39 mouse cellular contexts compared by ENCODE assay signal in the genomic region with DNA sequence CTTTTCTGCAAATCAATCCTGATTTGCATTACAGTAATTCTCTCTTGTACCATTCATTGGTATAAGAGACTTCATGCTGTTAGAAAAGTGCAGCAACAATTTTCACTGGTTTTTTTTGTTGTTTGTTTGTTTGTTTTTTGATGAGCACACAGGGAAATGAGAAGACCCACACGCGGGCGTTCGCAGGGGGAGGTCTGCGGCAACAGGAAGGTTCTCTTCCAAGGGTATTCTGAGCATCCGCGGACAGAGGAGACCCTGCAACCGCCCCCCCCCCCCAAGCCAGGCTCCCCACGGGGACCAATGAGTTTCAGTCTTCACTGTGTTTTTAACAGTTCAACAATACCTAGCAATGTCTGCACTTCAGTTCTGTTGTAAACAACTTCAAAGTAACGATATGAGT. TPM values are rescaled to one million over a fixed set of nuclear protein-coding genes. Genes with fewer than 3 reads are reported as not detected.
"Had no signal": no experiment of that assay in that cellular context is flagged by ENCODE, and none has a peak within 500 bp of the region (broad histone marks: within the 10 kb centered on the region; RNA-seq: fewer than 3 reads in every experiment).

No protein-coding gene starts in this region.

- H3K36me3 ChIP-seq: limb, embryonic 10.5 days; limb, embryonic 12.5 days; limb, embryonic 13.5 days; limb, embryonic 15.5 days; liver, embryonic 12.5 days; liver, embryonic 13.5 days; liver, embryonic 15.5 days; lung, embryonic 15.5 days; midbrain, embryonic 10.5 days; midbrain, embryonic 12.5 days; midbrain, embryonic 13.5 days; midbrain, embryonic 15.5 days; neural tube, embryonic 12.5 days had no signal

- DNase-seq: left cerebral cortex, postnatal 4 days; liver; liver, embryonic 13.5 days; liver, postnatal 0 days; lung, adult 18-20 months; lung, adult 2 months; lung, embryonic 14.5 days; lung, postnatal 10 days; lung, postnatal 14 days; lung, postnatal 36 days; lung, postnatal 4 days; midbrain, embryonic 14.5 days had no signal

- H3K4me1 ChIP-seq: limb, embryonic 10.5 days; limb, embryonic 12.5 days; limb, embryonic 13.5 days; limb, embryonic 15.5 days; liver, embryonic 12.5 days; liver, embryonic 13.5 days; liver, embryonic 15.5 days; lung, embryonic 15.5 days; megakaryocyte, embryonic 14.5 days; midbrain, embryonic 10.5 days; midbrain, embryonic 12.5 days; midbrain, embryonic 13.5 days; midbrain, embryonic 15.5 days; neural tube, embryonic 12.5 days had no signal

- H3K9me3 ChIP-seq: limb, embryonic 10.5 days; limb, embryonic 12.5 days; limb, embryonic 13.5 days; limb, embryonic 15.5 days; liver, embryonic 12.5 days; liver, embryonic 13.5 days; liver, embryonic 15.5 days; lung, embryonic 15.5 days; megakaryocyte, embryonic 14.5 days; midbrain, embryonic 10.5 days; midbrain, embryonic 12.5 days; midbrain, embryonic 13.5 days; midbrain, embryonic 15.5 days had no signal

- H3K27ac ChIP-seq: limb, embryonic 10.5 days; limb, embryonic 12.5 days; limb, embryonic 13.5 days; limb, embryonic 15.5 days; liver, embryonic 12.5 days; liver, embryonic 13.5 days; liver, embryonic 14.5 days; liver, embryonic 15.5 days; lung, embryonic 15.5 days; macrophage; midbrain, embryonic 10.5 days; midbrain, embryonic 12.5 days; midbrain, embryonic 13.5 days; midbrain, embryonic 15.5 days; neural tube, embryonic 12.5 days had no signal

- H3K9ac ChIP-seq: limb, embryonic 12.5 days; limb, embryonic 13.5 days; limb, embryonic 15.5 days; liver, embryonic 12.5 days; liver, embryonic 13.5 days; liver, embryonic 14.5 days; liver, embryonic 15.5 days; liver, postnatal 0 days; lung, embryonic 14.5 days; lung, embryonic 15.5 days; midbrain, embryonic 12.5 days; midbrain, embryonic 13.5 days; midbrain, embryonic 15.5 days; neural tube, embryonic 12.5 days had no signal

- H3K27me3 ChIP-seq: limb, embryonic 12.5 days; limb, embryonic 13.5 days; limb, embryonic 15.5 days; liver, embryonic 12.5 days; liver, embryonic 13.5 days; liver, embryonic 15.5 days; lung, embryonic 15.5 days; megakaryocyte, embryonic 14.5 days; midbrain, embryonic 12.5 days; midbrain, embryonic 13.5 days; midbrain, embryonic 15.5 days; neural tube, embryonic 12.5 days had no signal

- H3K4me2 ChIP-seq: limb, embryonic 12.5 days; limb, embryonic 13.5 days; limb, embryonic 15.5 days; liver, embryonic 11.5 days; liver, embryonic 12.5 days; liver, embryonic 13.5 days; liver, embryonic 15.5 days; lung, embryonic 14.5 days; lung, embryonic 15.5 days; midbrain, embryonic 11.5 days; midbrain, embryonic 12.5 days; midbrain, embryonic 13.5 days; midbrain, embryonic 15.5 days; neural tube, embryonic 12.5 days had no signal

- H3K4me3 ChIP-seq: limb, embryonic 10.5 days; limb, embryonic 12.5 days; limb, embryonic 13.5 days; limb, embryonic 15.5 days; liver, embryonic 12.5 days; liver, embryonic 13.5 days; liver, embryonic 15.5 days; lung, embryonic 15.5 days; megakaryocyte, embryonic 14.5 days; midbrain, embryonic 10.5 days; midbrain, embryonic 12.5 days; midbrain, embryonic 13.5 days; midbrain, embryonic 15.5 days; myocyte; neural tube, embryonic 12.5 days had no signal

- ATAC-seq: liver, embryonic 12.5 days; liver, postnatal 0 days; lung, postnatal 0 days; midbrain, embryonic 13.5 days; midbrain, embryonic 15.5 days; midbrain, embryonic 16.5 days had no signal

RNA-seq across cellular contexts. Expression of gene Fthl17e, which starts 13.8 kb away (rescaled TPM):
- polyA plus RNA-seq: limb, embryonic 10.5 days; limb, embryonic 11.5 days; limb, embryonic 12.5 days; limb, embryonic 13.5 days; limb, embryonic 14.5 days; limb, embryonic 15.5 days; liver, adult 2 months; liver, embryonic 11.5 days; liver, embryonic 12.5 days; liver, embryonic 13.5 days; liver, embryonic 14.5 days; liver, embryonic 15.5 days; liver, embryonic 16.5 days; liver, postnatal 0 days; lung, adult 2 months; lung, embryonic 14.5 days; lung, embryonic 15.5 days; lung, embryonic 16.5 days; lung, postnatal 0 days; macrophage; midbrain, embryonic 10.5 days; midbrain, embryonic 11.5 days; midbrain, embryonic 12.5 days; midbrain, embryonic 13.5 days; midbrain, embryonic 14.5 days; midbrain, embryonic 15.5 days; midbrain, embryonic 16.5 days; midbrain, postnatal 0 days; myocyte; neural tube, embryonic 11.5 days; neural tube, embryonic 12.5 days had no signal

RNA-seq across cellular contexts. Expression of gene Fthl17d, which starts 32.9 kb away (rescaled TPM):
- polyA plus RNA-seq: limb, embryonic 10.5 days; limb, embryonic 11.5 days; limb, embryonic 12.5 days; limb, embryonic 13.5 days; limb, embryonic 14.5 days; limb, embryonic 15.5 days; liver, adult 2 months; liver, embryonic 11.5 days; liver, embryonic 12.5 days; liver, embryonic 13.5 days; liver, embryonic 14.5 days; liver, embryonic 15.5 days; liver, embryonic 16.5 days; liver, postnatal 0 days; lung, adult 2 months; lung, embryonic 14.5 days; lung, embryonic 15.5 days; lung, embryonic 16.5 days; lung, postnatal 0 days; macrophage; midbrain, embryonic 10.5 days; midbrain, embryonic 11.5 days; midbrain, embryonic 12.5 days; midbrain, embryonic 13.5 days; midbrain, embryonic 14.5 days; midbrain, embryonic 15.5 days; midbrain, embryonic 16.5 days; midbrain, postnatal 0 days; myocyte; neural tube, embryonic 11.5 days; neural tube, embryonic 12.5 days had no signal

RNA-seq across cellular contexts. Expression of gene Fthl17c, which starts 43.1 kb away (rescaled TPM):
- polyA plus RNA-seq: limb, embryonic 10.5 days; limb, embryonic 11.5 days; limb, embryonic 12.5 days; limb, embryonic 13.5 days; limb, embryonic 14.5 days; limb, embryonic 15.5 days; liver, adult 2 months; liver, embryonic 11.5 days; liver, embryonic 12.5 days; liver, embryonic 13.5 days; liver, embryonic 14.5 days; liver, embryonic 15.5 days; liver, embryonic 16.5 days; liver, postnatal 0 days; lung, adult 2 months; lung, embryonic 14.5 days; lung, embryonic 15.5 days; lung, embryonic 16.5 days; lung, postnatal 0 days; macrophage; midbrain, embryonic 10.5 days; midbrain, embryonic 11.5 days; midbrain, embryonic 12.5 days; midbrain, embryonic 13.5 days; midbrain, embryonic 14.5 days; midbrain, embryonic 15.5 days; midbrain, embryonic 16.5 days; midbrain, postnatal 0 days; myocyte; neural tube, embryonic 11.5 days; neural tube, embryonic 12.5 days had no signal

RNA-seq across cellular contexts. Expression of gene Fthl17f, which starts 43.3 kb away (rescaled TPM):
- polyA plus RNA-seq: limb, embryonic 10.5 days; limb, embryonic 11.5 days; limb, embryonic 12.5 days; limb, embryonic 13.5 days; limb, embryonic 14.5 days; limb, embryonic 15.5 days; liver, adult 2 months; liver, embryonic 11.5 days; liver, embryonic 12.5 days; liver, embryonic 13.5 days; liver, embryonic 14.5 days; liver, embryonic 15.5 days; liver, embryonic 16.5 days; liver, postnatal 0 days; lung, adult 2 months; lung, embryonic 14.5 days; lung, embryonic 15.5 days; lung, embryonic 16.5 days; lung, postnatal 0 days; macrophage; midbrain, embryonic 10.5 days; midbrain, embryonic 11.5 days; midbrain, embryonic 12.5 days; midbrain, embryonic 13.5 days; midbrain, embryonic 14.5 days; midbrain, embryonic 15.5 days; midbrain, embryonic 16.5 days; midbrain, postnatal 0 days; myocyte; neural tube, embryonic 11.5 days; neural tube, embryonic 12.5 days had no signal

RNA-seq across cellular contexts. Expression of gene Fthl17b, which starts 56.7 kb away (rescaled TPM):
- polyA plus RNA-seq: limb, embryonic 10.5 days; limb, embryonic 11.5 days; limb, embryonic 12.5 days; limb, embryonic 13.5 days; limb, embryonic 14.5 days; limb, embryonic 15.5 days; liver, adult 2 months; liver, embryonic 11.5 days; liver, embryonic 12.5 days; liver, embryonic 13.5 days; liver, embryonic 14.5 days; liver, embryonic 15.5 days; liver, embryonic 16.5 days; liver, postnatal 0 days; lung, adult 2 months; lung, embryonic 14.5 days; lung, embryonic 15.5 days; lung, embryonic 16.5 days; lung, postnatal 0 days; macrophage; midbrain, embryonic 10.5 days; midbrain, embryonic 11.5 days; midbrain, embryonic 12.5 days; midbrain, embryonic 13.5 days; midbrain, embryonic 14.5 days; midbrain, embryonic 15.5 days; midbrain, embryonic 16.5 days; midbrain, postnatal 0 days; myocyte; neural tube, embryonic 11.5 days; neural tube, embryonic 12.5 days had no signal
